Mouse (Mus musculus) bone marrow macrophage, adult 2 months (primary cell): ENCODE data around the gene Prrt3.

Experiments used
- CTCF ChIP-seq: IDR thresholded peaks from 2 replicates; pipeline ENCODE4 v1.5.1; 2012; ENCODE audit warnings: low read depth, mild to moderate bottlenecking, low read length, moderate library complexity
- POLR2A ChIP-seq: IDR thresholded peaks from 2 replicates; pipeline ENCODE4 v1.6.1; 2012; ENCODE audit warnings: mild to moderate bottlenecking, low read depth, low read length, borderline replicate concordance

DNA sequence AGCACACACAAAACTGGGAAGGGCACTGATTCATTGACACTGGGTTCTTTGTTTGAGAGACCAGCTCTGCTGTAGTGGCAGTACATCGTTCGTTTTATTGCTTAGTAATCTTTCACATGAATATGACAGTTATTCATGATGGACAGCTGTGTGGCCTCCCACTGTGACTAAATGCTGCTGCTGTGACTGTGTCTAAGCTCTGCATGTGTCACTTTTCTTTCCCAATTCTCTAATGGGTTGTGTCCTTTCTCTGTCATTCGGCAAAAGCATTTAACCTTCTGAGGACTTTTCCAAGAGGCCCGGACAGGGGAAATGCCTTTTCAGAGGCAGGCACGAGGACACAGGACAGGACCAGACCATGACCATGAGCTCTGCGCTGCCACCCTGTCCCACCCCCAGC is 12.2 kb upstream of the Prrt3 start:
- no peak for TF ChIP-seq CTCF
- no peak for TF ChIP-seq POLR2A
